Comparison of ENCODE assay signal across 1 mouse cellular context in the genomic region with DNA sequence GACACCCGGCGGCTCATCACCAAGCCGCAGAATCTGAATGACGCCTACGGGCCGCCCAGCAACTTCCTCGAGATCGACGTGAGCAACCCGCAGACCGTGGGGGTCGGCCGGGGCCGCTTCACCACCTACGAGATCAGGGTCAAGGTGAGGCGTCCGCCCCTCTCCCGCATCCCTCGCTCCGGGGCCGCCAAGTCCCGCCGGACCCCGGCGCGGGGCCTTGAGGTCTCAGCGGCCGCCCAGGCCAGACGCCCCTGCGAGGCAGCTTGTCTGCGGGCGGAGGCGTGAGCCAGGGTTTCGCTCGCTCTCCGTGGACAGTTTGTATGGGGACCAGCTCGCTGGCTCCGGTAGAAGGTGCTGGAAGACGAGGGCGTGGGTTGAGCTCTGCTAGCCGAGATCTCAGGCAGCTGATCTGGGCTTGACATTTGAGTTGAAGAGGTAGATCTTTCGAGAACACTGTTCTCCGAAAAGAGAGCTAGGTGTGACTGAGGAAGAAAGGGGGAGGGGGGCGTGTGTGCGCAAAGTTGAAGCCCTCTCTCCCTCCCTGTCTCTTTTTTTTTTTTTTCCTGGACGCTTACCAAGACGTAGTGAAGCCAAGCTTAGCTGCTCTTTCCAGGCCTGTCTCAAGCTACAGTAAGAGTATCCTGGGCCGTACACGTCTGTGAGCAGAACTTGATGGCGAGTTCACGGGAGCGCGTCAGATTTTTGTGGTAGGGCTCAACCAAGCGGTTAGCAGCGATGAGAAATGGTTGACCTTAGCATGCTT.
TF ChIP-seq lines count a peak whose summit lies in the region.

No protein-coding gene starts in this region.

TF ChIP-seq in MEL, 35 proteins besides CTCF, POLR2A, EP300 and RAD21 (continued from another document):
- TF ChIP-seq TAL1 (IDR thresholded peaks at IDR 0.05; ENCODE audit: low read length): no peak
- TF ChIP-seq POLR2AphosphoS5 (IDR thresholded peaks at IDR 0.05; ENCODE audit: borderline replicate concordance, low read depth, low read length): no peak
- no peak for TF ChIP-seq NELFE (IDR thresholded peaks at IDR 0.05; ENCODE audit: low read depth, low read length)
- 0 out of 2 replicates have a peak, but pooled peaks have one; percentile 23 for TF ChIP-seq TBP (IDR thresholded peaks at IDR 0.05; ENCODE audit: low read depth, low read length)
- no peak for TF ChIP-seq MYB (IDR thresholded peaks at IDR 0.05; ENCODE audit: low read depth, low read length)
- TF ChIP-seq MAFK (IDR thresholded peaks at IDR 0.05; ENCODE audit: borderline replicate concordance, low read depth, low read length): no peak
- no peak for TF ChIP-seq KAT2A (conservative IDR thresholded peaks at IDR 0.05; ENCODE audit: low read depth, low read length)
- TF ChIP-seq HCFC1 (IDR thresholded peaks at IDR 0.05; ENCODE audit: low read depth, low read length): peak; percentile 64; the same call in 1 of the 2 replicates
TF ChIP-seq in MEL: peak in this region for 6.
